Mouse (Mus musculus) embryonic fibroblast, embryonic 13.5 days (primary cell): ENCODE measurements at regions not wholly inside any gene's neighbourhood (a gene's known extent, or its start where the extent isn't known, plus 50 kb on each side); places are given as distances from the start of the nearest gene placed in this dataset.

Experiments used
- H3K27ac ChIP-seq: 2 replicates; pipeline ENCODE4 v1.5.1; 2012; ENCODE audit warnings: low read length, control low read depth, inconsistent platforms; ENCODE audit not compliant: insufficient read depth
- H3K4me1 ChIP-seq: 2 replicates; pipeline ENCODE4 v1.6.1; 2011; ENCODE audit warnings: low read length; ENCODE audit not compliant: control insufficient read depth, insufficient read depth
- H3K4me3 ChIP-seq: 2 replicates; pipeline ENCODE4 v1.5.1; 2011; ENCODE audit warnings: mild to moderate bottlenecking, control low read depth, low read length; ENCODE audit not compliant: insufficient read depth
- CTCF ChIP-seq: IDR thresholded peaks from 2 replicates; pipeline ENCODE4 v1.5.1; 2011; ENCODE audit warnings: mild to moderate bottlenecking, control low read depth, low read length, moderate library complexity, borderline replicate concordance; ENCODE audit not compliant: insufficient read depth
- POLR2A ChIP-seq: IDR thresholded peaks from 2 replicates; pipeline ENCODE4 v1.6.1; 2011; ENCODE audit warnings: low read depth, mild to moderate bottlenecking, control low read depth, low read length, moderate library complexity

DNA sequence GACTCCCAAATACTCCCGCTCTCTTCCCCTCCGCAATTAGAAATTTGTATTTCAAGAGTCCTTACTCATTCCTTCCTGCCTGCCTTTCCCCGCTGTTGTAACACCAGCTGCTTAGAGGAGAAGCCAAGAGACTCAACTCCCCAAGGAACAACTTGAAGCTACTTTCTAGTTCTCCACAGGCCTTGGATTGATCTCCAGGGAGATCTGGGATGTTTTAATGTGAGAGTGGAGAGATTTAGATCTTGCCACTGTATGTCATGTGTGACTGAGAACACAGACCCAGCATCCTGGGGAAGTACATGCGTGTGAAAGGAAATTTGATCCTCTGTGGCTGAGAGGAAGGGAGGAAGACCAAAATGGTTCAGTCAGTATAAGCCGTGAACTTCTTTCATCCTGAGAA, 335.4 kb downstream of the Ets1 start:
- H3K4me3 ChIP-seq = no peak overlapping the region
- H3K4me1 ChIP-seq = peaks cover 3% of the 10 kb centered on the region; the same call in 1 of the 2 replicates
- no peak overlapping the region for H3K27ac ChIP-seq
- TF ChIP-seq CTCF (no peak), POLR2A (no peak)

- TF ChIP-seq CTCF (no peak), POLR2A (no peak)
- Histone ChIP-seq H3K4me3 (no peak overlapping the region), H3K4me1 (peaks cover 3% of the 10 kb centered on the region; the same call in 1 of the 2 replicates), H3K27ac (no peak overlapping the region)
Measured at GRCm38 (mm10) chr9:32971926-32972325, 335.9 kb downstream of the Ets1 start.

DNA sequence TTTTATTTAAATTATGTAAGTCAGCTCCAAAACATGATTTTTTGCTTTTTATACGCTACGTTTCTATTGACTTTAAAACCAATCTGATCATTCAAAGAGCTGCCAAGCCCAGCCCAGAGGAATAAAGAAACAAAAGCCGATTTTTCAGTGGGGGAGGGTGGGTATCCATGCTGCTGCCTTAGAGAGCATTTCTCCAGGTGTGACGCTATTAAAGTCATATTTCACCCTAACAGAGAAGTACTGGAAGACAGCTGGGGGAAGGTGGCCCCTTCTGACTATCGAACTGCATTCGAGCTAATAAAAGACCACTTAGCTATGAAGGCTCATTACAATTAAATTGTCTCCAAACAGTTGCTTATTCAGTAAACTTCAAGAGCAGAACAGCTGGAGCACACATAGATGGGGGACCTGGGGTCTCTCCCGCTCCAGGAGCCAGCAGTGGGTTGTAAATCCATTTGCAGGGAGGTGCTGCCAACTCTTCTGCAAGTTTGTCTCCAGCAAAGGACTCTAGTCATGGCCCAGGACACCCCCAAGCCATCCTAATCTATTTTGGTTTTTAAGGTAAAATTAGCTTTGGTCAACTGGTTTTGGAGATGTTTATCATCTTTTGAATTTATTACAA, 336.5 kb downstream of the Ets1 start:
- Histone ChIP-seq H3K4me3 (no peak overlapping the region), H3K27ac (no peak overlapping the region), H3K4me1 (peaks cover 3% of the 10 kb centered on the region; the same call in 1 of the 2 replicates)
- TF ChIP-seq POLR2A = no peak
- TF ChIP-seq CTCF = no peak

DNA sequence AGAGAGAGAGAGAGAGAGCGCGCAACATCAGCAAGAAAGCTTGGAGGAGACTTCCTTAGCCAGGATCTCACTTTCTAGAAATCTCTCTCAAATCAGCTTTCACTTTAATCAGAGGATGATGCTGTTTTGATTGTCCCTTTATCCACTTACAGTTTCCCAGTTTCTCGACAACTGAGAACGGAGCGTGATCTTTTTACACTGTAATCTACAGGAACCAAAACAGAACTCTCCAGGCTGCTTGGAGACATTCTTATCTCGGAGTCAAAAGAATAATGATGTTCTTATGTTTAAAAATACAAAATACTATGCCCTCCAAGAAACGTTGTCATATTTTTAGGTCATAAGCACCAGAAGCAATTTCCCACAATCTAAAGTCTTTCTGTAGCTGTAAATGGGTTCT, 341.7 kb downstream of the Ets1 start:
- H3K4me3 ChIP-seq = no peak overlapping the region
- TF ChIP-seq POLR2A (no peak), CTCF (no peak)
- peaks cover 5% of the 10 kb centered on the region; the same call in 1 of the 2 replicates for H3K4me1 ChIP-seq
- H3K27ac ChIP-seq = no peak overlapping the region

DNA sequence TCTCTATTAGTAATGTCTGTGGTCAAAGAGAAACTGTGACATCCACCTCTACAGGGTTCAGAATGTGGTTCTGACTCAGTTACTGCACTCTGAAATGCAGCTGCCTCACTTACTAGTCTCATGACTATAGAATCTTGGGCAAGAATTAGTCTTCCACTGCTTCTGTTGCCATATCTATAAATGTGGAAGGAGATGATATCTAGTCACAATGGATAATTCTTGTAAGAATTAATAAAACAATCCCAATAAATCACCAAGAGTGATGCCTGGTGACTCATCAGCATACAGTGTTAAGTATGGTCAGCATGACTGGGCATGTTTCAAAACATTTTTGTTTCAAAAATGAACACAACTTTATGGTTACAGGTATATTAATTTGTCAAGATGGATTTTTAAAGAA, 344.8 kb downstream of the Ets1 start:
- no peak for TF ChIP-seq CTCF
- TF ChIP-seq POLR2A = no peak
- H3K27ac ChIP-seq = peak overlapping the region; percentile 98
- peaks cover 5% of the 10 kb centered on the region; the same call in 1 of the 2 replicates for H3K4me1 ChIP-seq
- no peak overlapping the region for H3K4me3 ChIP-seq

DNA sequence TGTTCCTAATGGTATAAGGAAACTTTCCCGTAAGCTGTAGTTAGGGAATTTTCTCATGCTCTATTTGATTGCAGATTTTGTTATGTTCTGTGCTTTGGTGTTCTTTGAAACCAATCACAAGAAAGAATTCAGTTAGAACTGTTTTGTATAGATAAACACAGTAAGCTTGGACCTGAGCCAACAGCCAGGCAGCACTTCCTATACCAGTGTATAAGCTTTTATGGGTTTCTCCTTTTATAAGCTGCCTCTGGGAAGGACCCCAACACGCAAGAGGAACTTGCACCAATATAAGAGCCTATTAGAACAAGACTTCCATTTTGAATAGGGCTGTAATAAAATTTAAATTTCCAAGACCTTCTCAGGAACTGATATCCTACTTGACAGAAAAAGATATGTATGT, 347.2 kb downstream of the Ets1 start:
- H3K4me1 ChIP-seq = peaks cover 7% of the 10 kb centered on the region; the same call in 1 of the 2 replicates

DNA sequence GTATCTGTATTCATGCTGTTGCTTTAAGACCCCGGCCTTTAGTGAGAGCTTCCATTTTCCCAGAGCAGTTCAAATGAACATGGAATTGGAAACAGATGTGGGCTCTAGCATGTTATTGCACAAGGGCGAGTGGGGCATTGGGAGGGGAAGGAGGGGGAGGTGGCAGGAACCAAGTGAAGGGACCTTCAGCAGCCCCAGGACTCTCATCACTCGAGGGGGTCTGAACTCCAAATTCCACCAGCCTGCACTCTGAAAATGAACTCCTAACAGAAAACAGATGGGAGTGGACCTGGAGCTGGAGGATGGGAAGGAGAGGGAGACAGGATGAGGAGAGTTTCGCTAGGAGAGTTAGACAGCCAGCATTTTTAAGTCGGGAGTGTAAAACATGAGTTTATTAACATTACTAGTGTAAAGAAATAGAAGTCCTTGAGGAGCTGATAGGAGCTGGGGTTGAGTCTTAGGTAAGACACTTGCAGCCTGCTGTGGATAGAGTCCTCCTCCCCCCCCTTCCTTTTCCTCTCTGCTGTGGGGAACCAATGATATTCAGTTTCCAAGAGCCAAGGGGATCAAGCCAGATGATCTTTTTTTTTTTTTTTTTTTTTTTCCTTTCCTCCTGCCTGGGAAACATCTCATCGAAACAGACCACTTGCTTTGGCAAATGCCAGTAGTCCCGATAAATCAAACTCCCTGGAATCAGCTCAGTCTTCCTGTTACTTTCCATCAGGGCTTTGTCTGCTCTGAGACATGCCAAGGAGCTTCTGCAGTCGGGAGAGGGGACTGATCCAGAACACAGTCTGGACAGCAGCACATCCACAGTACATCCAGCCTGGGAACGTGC, 351.0 kb downstream of the Ets1 start:
- TF ChIP-seq POLR2A (no peak; the same call in 1 of the 2 replicates), CTCF (no peak)
- Histone ChIP-seq H3K27ac (peak overlapping the region; percentile 63), H3K4me1 (peaks cover 2% of the 10 kb centered on the region; the same call in 1 of the 2 replicates), H3K4me3 (no peak overlapping the region)

More for the DNA sequence above, 347.2 kb downstream of the Ets1 start:
- TF ChIP-seq POLR2A (no peak), CTCF (no peak)
- H3K27ac ChIP-seq = no peak overlapping the region
- no peak overlapping the region for H3K4me3 ChIP-seq

GRCm38 (mm10) chr9:32989006-32989405, 353.0 kb downstream of the Ets1 start:
- peaks cover 2% of the 10 kb centered on the region; the same call in 1 of the 2 replicates for H3K4me1 ChIP-seq

GRCm38 (mm10) chr9:32998323-32998722, 362.3 kb downstream of the Ets1 start:
- Histone ChIP-seq H3K4me3 (no peak overlapping the region), H3K4me1 (0 out of 2 replicates have a peak, but pooled peaks cover 4% of the 10 kb centered on the region), H3K27ac (no peak overlapping the region)
- TF ChIP-seq POLR2A = no peak

More at GRCm38 (mm10) chr9:32989006-32989405, 353.0 kb downstream of the Ets1 start:
- Histone ChIP-seq H3K27ac (peak overlapping the region; percentile 26; the same call in 1 of the 2 replicates), H3K4me3 (no peak overlapping the region)
- TF ChIP-seq POLR2A (no peak), CTCF (no peak)

DNA sequence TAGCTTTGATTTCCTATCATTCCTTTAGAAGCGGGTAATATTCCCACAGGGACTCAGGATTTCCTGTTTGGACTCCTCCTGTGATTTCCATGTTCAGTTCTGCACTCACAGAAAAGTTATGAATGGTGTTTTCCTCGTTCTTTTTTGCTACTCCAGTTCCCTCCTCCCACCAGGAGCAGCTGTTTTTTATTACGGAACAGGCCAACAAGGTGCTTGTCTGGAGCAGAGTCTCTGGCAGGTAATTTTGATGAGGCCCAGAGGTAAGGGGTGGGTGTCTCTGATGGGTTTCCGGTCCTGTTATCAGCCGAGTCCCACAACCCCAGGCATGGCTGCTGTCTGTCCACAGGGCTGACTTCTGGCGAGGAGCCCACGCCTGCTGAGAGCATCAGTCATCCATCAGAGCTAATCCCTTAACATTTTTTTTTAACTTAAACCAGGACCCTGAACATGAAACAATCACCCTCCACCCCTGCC, 364.7 kb downstream of the Ets1 start:
- Histone ChIP-seq H3K27ac (peak overlapping the region; percentile 34; the same call in 1 of the 2 replicates), H3K4me1 (0 out of 2 replicates have a peak, but pooled peaks cover 4% of the 10 kb centered on the region), H3K4me3 (no peak overlapping the region)
- TF ChIP-seq CTCF (no peak), POLR2A (no peak)
